Mouse (Mus musculus) liver, embryonic 15.5 days (tissue): ENCODE data around the gene Olfr1046. TPM values are rescaled to one million over a fixed set of nuclear protein-coding genes. Genes with fewer than 3 reads are reported as not detected.

Experiments
- polyA plus RNA-seq: library from polyadenylated mRNA; unstranded; fragments of >200 nt; fragmentation: Nextera tagmentation; extraction: Ambion mirVana; gene quantifications from 2 replicates; pipeline ENCODE4 v1.2.1, GENCODE M21; 2015

The Olfr1046 gene
- polyA plus RNA-seq, 1 experiment from 2014 or later, result not detected

Other genes with a start within 250 kb of the Olfr1046 start
- gene Olfr1029, start 245.4 kb downstream of the Olfr1046 start, polyA plus RNA-seq, result not detected in 2 replicates
- gene Olfr1030, start 240.0 kb downstream of the Olfr1046 start, polyA plus RNA-seq, result not detected in 2 replicates
- not detected in 2 replicates for gene Olfr1031, start 229.0 kb downstream of the Olfr1046 start, polyA plus RNA-seq
- gene Olfr1032, start 213.8 kb downstream of the Olfr1046 start, polyA plus RNA-seq, result not detected in 2 replicates
- 0.98 and 1.3 TPM in 2 replicates for gene Olfr1033, start 198.7 kb downstream of the Olfr1046 start, polyA plus RNA-seq
- 0.05 TPM in 2 replicates for gene Olfr1034, start 173.5 kb downstream of the Olfr1046 start, polyA plus RNA-seq
- gene Olfr1036, start 145.3 kb downstream of the Olfr1046 start, polyA plus RNA-seq, result not detected in 2 replicates
- gene Olfr1037, start 131.9 kb downstream of the Olfr1046 start, polyA plus RNA-seq, result not detected in 2 replicates
- not detected in 2 replicates for gene Olfr1039, start 83.4 kb downstream of the Olfr1046 start, polyA plus RNA-seq
- not detected in 2 replicates for gene Olfr1040, start 72.6 kb downstream of the Olfr1046 start, polyA plus RNA-seq
- gene Olfr1042, start 57.5 kb downstream of the Olfr1046 start, polyA plus RNA-seq, result not detected in 2 replicates
- not detected in 2 replicates for gene Olfr1043, start 51.8 kb downstream of the Olfr1046 start, polyA plus RNA-seq
- gene Olfr1044, start 41.5 kb downstream of the Olfr1046 start, polyA plus RNA-seq, result not detected in 2 replicates
- gene Olfr52, start 33.6 kb downstream of the Olfr1046 start, polyA plus RNA-seq, result not detected in 2 replicates
- gene Olfr1045, start 16.3 kb downstream of the Olfr1046 start, polyA plus RNA-seq, result not detected in 2 replicates
- gene Olfr1047, start 12.1 kb upstream of the Olfr1046 start, polyA plus RNA-seq, result not detected in 2 replicates
- gene Olfr1048, start 21.0 kb upstream of the Olfr1046 start, polyA plus RNA-seq, result not detected in 2 replicates
- not detected in 2 replicates for gene Olfr1049, start 39.0 kb upstream of the Olfr1046 start, polyA plus RNA-seq
- not detected in 2 replicates for gene Olfr1051, start 59.8 kb upstream of the Olfr1046 start, polyA plus RNA-seq
- gene Olfr1052, start 73.1 kb upstream of the Olfr1046 start, polyA plus RNA-seq, result not detected in 2 replicates
- not detected in 2 replicates for gene Olfr1053, start 96.0 kb upstream of the Olfr1046 start, polyA plus RNA-seq
- not detected in 2 replicates for gene Olfr1054, start 116.1 kb upstream of the Olfr1046 start, polyA plus RNA-seq
- not detected in 2 replicates for gene Olfr1055, start 131.0 kb upstream of the Olfr1046 start, polyA plus RNA-seq
- gene Olfr1056, start 143.2 kb upstream of the Olfr1046 start, polyA plus RNA-seq, result not detected in 2 replicates
- gene Olfr1057, start 159.1 kb upstream of the Olfr1046 start, polyA plus RNA-seq, result not detected in 2 replicates
- not detected in 2 replicates for gene Olfr1058, start 169.2 kb upstream of the Olfr1046 start, polyA plus RNA-seq
- not detected in 2 replicates for gene Olfr1061, start 194.7 kb upstream of the Olfr1046 start, polyA plus RNA-seq
- gene Olfr1062, start 207.4 kb upstream of the Olfr1046 start, polyA plus RNA-seq, result not detected in 2 replicates
- gene Olfr1065, start 231.3 kb upstream of the Olfr1046 start, polyA plus RNA-seq, result not detected in 2 replicates
- not detected in 2 replicates for gene Olfr1066, start 237.0 kb upstream of the Olfr1046 start, polyA plus RNA-seq